In genomic region chr15:95183450-95183849, GRCm38 (mm10) we compare ENCODE assay signal across 33 mouse cellular contexts.
DNase-seq lines count a peak whose midpoint lies in the region; ATAC-seq and TF ChIP-seq lines count a peak whose summit lies in the region.
"Had no signal": no experiment of that assay in that cellular context is flagged by ENCODE, and none has a peak within 500 bp of the region (broad histone marks: within the 10 kb centered on the region; RNA-seq: fewer than 3 reads in every experiment).

No protein-coding gene starts in this region.

- H3K79me2 ChIP-seq in C2C12 (ENCODE audit: control insufficient read depth, insufficient read depth), result no peaks in the 10 kb centered on the region

- H3K27ac ChIP-seq in midbrain, embryonic 14.5 days (replicated peaks; ENCODE audit: low read depth, low read length), result peak overlapping the region; percentile 52; the same call in 1 of the 2 replicates
- no peak overlapping the region for H3K27ac ChIP-seq in midbrain, embryonic 11.5 days (ENCODE audit: low read depth, low read length)
- no peak overlapping the region for H3K27ac ChIP-seq in liver, postnatal 0 days (ENCODE audit: low read depth)
- H3K27ac ChIP-seq: embryonic facial prominence, embryonic 12.5 days; forebrain, embryonic 10.5 days; hindbrain, embryonic 10.5 days; hindbrain, embryonic 15.5 days; layer of hippocampus, adult 2 months; left cerebral cortex, adult 2 months; limb, embryonic 13.5 days; midbrain, embryonic 12.5 days had no signal

- H3K36me3 ChIP-seq in midbrain, embryonic 14.5 days (ENCODE audit: control insufficient read depth, insufficient read depth, low read length), result no peaks in the 10 kb centered on the region
- no peaks in the 10 kb centered on the region for H3K36me3 ChIP-seq in midbrain, embryonic 11.5 days (ENCODE audit: control insufficient read depth, insufficient read depth, low read length)
- no peaks in the 10 kb centered on the region for H3K36me3 ChIP-seq in C2C12 (ENCODE audit: control insufficient read depth, insufficient read depth)
- no peaks in the 10 kb centered on the region for H3K36me3 ChIP-seq in liver, postnatal 0 days (replicated peaks; ENCODE audit: insufficient read depth, low read length)
- H3K36me3 ChIP-seq: embryonic facial prominence, embryonic 12.5 days; forebrain, embryonic 10.5 days; hindbrain, embryonic 10.5 days; hindbrain, embryonic 15.5 days; limb, embryonic 13.5 days; midbrain, embryonic 12.5 days had no signal

- TF ChIP-seq CTCF in C2C12 (IDR thresholded peaks at IDR 0.05; ENCODE audit: control insufficient read depth, insufficient read depth, insufficient read length), result no peak
- no peak for TF ChIP-seq CTCF in liver, postnatal 0 days (IDR thresholded peaks at IDR 0.05; ENCODE audit: low read depth)

- no peaks in the 10 kb centered on the region for H3K9me3 ChIP-seq in midbrain, embryonic 14.5 days (ENCODE audit: control insufficient read depth, low read length)
- no peaks in the 10 kb centered on the region for H3K9me3 ChIP-seq in midbrain, embryonic 11.5 days (ENCODE audit: control insufficient read depth, low read length)
- no peaks in the 10 kb centered on the region for H3K9me3 ChIP-seq in liver, postnatal 0 days (ENCODE audit: low read length)
- H3K9me3 ChIP-seq: embryonic facial prominence, embryonic 12.5 days; hindbrain, embryonic 10.5 days; hindbrain, embryonic 15.5 days; limb, embryonic 13.5 days; midbrain, embryonic 12.5 days had no signal

- peak; percentile 5 for DNase-seq in adrenal gland, postnatal 14 days
- no peak for DNase-seq in adrenal gland, adult 8-10 months
- DNase-seq in midbrain, embryonic 14.5 days, result no peak
- no peak for DNase-seq in midbrain, embryonic 11.5 days (ENCODE audit: low spot score, missing footprints)
- peak; percentile 70 for DNase-seq in brain, adult 2 months (ENCODE audit: low read depth, low spot score)
- no peak for DNase-seq in thymus, adult 18-20 months
- DNase-seq in liver, postnatal 0 days, result no peak
- DNase-seq: B cell, adult 2 months; cerebellum, adult 11 months; cerebellum, adult 9-10 months; embryo, embryonic 11 days; gastrocnemius, postnatal 10 days; heart, postnatal 14 days; kidney, adult 2 months; kidney, postnatal 36 days; lung, postnatal 36 days; right cerebral cortex, postnatal 14 days; spleen, adult 18-20 months; thymus, adult 2 months; thymus, postnatal 36 days had no signal

- H3K27me3 ChIP-seq in midbrain, embryonic 14.5 days (ENCODE audit: control insufficient read depth, insufficient read depth, low read length), result no peaks in the 10 kb centered on the region
- H3K27me3 ChIP-seq in midbrain, embryonic 11.5 days (ENCODE audit: control insufficient read depth, insufficient read depth, low read length), result no peaks in the 10 kb centered on the region
- H3K27me3 ChIP-seq in C2C12 (ENCODE audit: control insufficient read depth, insufficient read depth, insufficient read length), result no peaks in the 10 kb centered on the region
- no peaks in the 10 kb centered on the region for H3K27me3 ChIP-seq in liver, postnatal 0 days (ENCODE audit: insufficient read depth, low read length)
- H3K27me3 ChIP-seq: CH12.LX; embryonic facial prominence, embryonic 12.5 days; hindbrain, embryonic 15.5 days; midbrain, embryonic 12.5 days had no signal

- H3K4me3 ChIP-seq in midbrain, embryonic 14.5 days (replicated peaks; ENCODE audit: low read depth, low read length), result no peak overlapping the region
- no peak overlapping the region for H3K4me3 ChIP-seq in midbrain, embryonic 11.5 days (ENCODE audit: low read depth, low read length)
- H3K4me3 ChIP-seq in C2C12 (ENCODE audit: insufficient read depth, poor library complexity, severe bottlenecking), result peak overlapping the region; percentile 2
- no peak overlapping the region for H3K4me3 ChIP-seq in liver, postnatal 0 days (ENCODE audit: low read depth, low read length)
- H3K4me3 ChIP-seq: embryonic facial prominence, embryonic 12.5 days; forebrain, embryonic 10.5 days; hindbrain, embryonic 10.5 days; hindbrain, embryonic 15.5 days; layer of hippocampus, adult 2 months; left cerebral cortex, adult 2 months; limb, embryonic 13.5 days; midbrain, embryonic 12.5 days had no signal

- 0 out of 2 replicates have a peak, but pooled peaks cover 10% of the 10 kb centered on the region for H3K4me1 ChIP-seq in midbrain, embryonic 14.5 days (ENCODE audit: control insufficient read depth, insufficient read depth, low read length)
- H3K4me1 ChIP-seq in midbrain, embryonic 11.5 days (ENCODE audit: control insufficient read depth, insufficient read depth, low read length), result no peaks in the 10 kb centered on the region
- no peaks in the 10 kb centered on the region for H3K4me1 ChIP-seq in liver, postnatal 0 days (ENCODE audit: insufficient read depth)
- H3K4me1 ChIP-seq: embryonic facial prominence, embryonic 12.5 days; hindbrain, embryonic 10.5 days; hindbrain, embryonic 15.5 days; limb, embryonic 13.5 days had no signal

- no peaks in the 10 kb centered on the region for H3K79me3 ChIP-seq in C2C12 (ENCODE audit: low read depth)

- TF ChIP-seq EP300 in liver, postnatal 0 days (IDR thresholded peaks at IDR 0.05; ENCODE audit: low read depth), result no peak

- no peak for ATAC-seq in midbrain, embryonic 14.5 days (ENCODE audit: low FRiP score, low TSS enrichment)
- ATAC-seq in midbrain, embryonic 11.5 days (ENCODE audit: low FRiP score), result no peak
- no peak for ATAC-seq in liver, postnatal 0 days
- ATAC-seq: forebrain, embryonic 16.5 days; inflammation-experienced regulatory T-cells, adult 6 months had no signal

- no peak overlapping the region for H3K4me2 ChIP-seq in midbrain, embryonic 14.5 days (ENCODE audit: low read length)
- H3K4me2 ChIP-seq in midbrain, embryonic 11.5 days, result no peak overlapping the region
- no peak overlapping the region for H3K4me2 ChIP-seq in liver, postnatal 0 days (ENCODE audit: low read depth, low read length)
- H3K4me2 ChIP-seq: embryonic facial prominence, embryonic 12.5 days; hindbrain, embryonic 15.5 days; limb, embryonic 13.5 days; liver, embryonic 11.5 days; midbrain, embryonic 12.5 days had no signal

- 73% methylated on average over 5 of the region's 5 CpGs for WGBS in midbrain, embryonic 14.5 days
- 84% methylated on average over 5 of the region's 5 CpGs for WGBS in midbrain, embryonic 11.5 days
- WGBS in liver, postnatal 0 days (ENCODE audit: insufficient replicate concordance), result 68% methylated on average over 5 of the region's 5 CpGs

- H3ac ChIP-seq in C2C12 (ENCODE audit: control insufficient read depth, insufficient read length, low read depth), result no peak overlapping the region

- H3K9ac ChIP-seq in midbrain, embryonic 14.5 days (replicated peaks; ENCODE audit: low read length), result no peak overlapping the region
- H3K9ac ChIP-seq in midbrain, embryonic 11.5 days (ENCODE audit: low read length), result no peak overlapping the region
- H3K9ac ChIP-seq in liver, postnatal 0 days (replicated peaks), result no peak overlapping the region
- H3K9ac ChIP-seq: embryonic facial prominence, embryonic 12.5 days; hindbrain, embryonic 15.5 days; limb, embryonic 13.5 days; midbrain, embryonic 12.5 days had no signal

TF ChIP-seq in C2C12, 6 proteins besides CTCF, POLR2A, EP300 and RAD21:
- no peak for TF ChIP-seq CEBPB (IDR thresholded peaks at IDR 0.05; ENCODE audit: low read depth)
- TF ChIP-seq MYOG (IDR thresholded peaks at IDR 0.05; ENCODE audit: control insufficient read depth, extremely low read depth, insufficient read length), result no peak
- TF ChIP-seq FOSL1 (IDR thresholded peaks at IDR 0.05; ENCODE audit: insufficient read depth, low read length, poor library complexity, severe bottlenecking), result peak; percentile 28

Comparison
In these comparisons a context has a peak if more than half of its experiments do, and no peak if none do; other contexts are left out.
1. DNase-seq: peak in adrenal gland, postnatal 14 days (single experiment) and brain, adult 2 months (single experiment); none in adrenal gland, adult 8-10 months (single experiment), midbrain, embryonic 14.5 days (single experiment), midbrain, embryonic 11.5 days (single experiment), thymus, adult 18-20 months (0 of 2) and liver, postnatal 0 days (single experiment).